9 mouse cellular contexts compared by ENCODE assay signal in the genomic region with DNA sequence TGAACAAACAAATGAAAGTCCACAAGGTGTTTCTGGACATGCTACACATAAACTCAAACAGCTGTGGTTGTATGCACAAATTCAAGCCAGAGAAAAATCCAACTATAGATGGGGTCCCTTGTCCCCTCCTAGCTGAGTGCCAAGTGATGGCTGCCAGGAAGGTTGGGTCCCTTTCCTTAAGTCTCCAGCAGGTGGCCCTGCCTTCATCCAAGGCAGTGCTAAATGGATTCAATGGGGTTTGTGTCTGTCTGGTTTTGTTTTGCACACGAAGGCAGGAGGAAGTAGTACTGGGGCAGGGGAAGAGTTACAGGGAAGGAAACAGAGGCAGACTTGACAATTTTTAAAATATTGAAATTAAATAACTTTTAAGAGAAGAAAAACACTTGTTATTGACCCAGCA. TPM values are rescaled to one million over a fixed set of nuclear protein-coding genes. Genes with fewer than 3 reads are reported as not detected.
A peak's percentile ranks its signal among the peaks of the same experiment; 100 is the strongest.
DNase-seq lines count a peak whose midpoint lies in the region; ATAC-seq lines count a peak whose summit lies in the region.
"Had no signal": no experiment of that assay in that cellular context is flagged by ENCODE, and none has a peak within 500 bp of the region (broad histone marks: within the 10 kb centered on the region; RNA-seq: fewer than 3 reads in every experiment).

No protein-coding gene starts in this region.

- no peaks in the 10 kb centered on the region for H3K36me3 ChIP-seq in limb, embryonic 11.5 days (ENCODE audit: control insufficient read depth, insufficient read depth, low read length)
- H3K36me3 ChIP-seq: lung, embryonic 15.5 days had no signal

- no peak overlapping the region for H3K27ac ChIP-seq in limb, embryonic 11.5 days (replicated peaks; ENCODE audit: low read depth, low read length)
- H3K27ac ChIP-seq: lung, embryonic 15.5 days had no signal

- intact Hi-C loops in left cerebral cortex, postnatal 14 days (cut with DNase I) = loop anchor here (10.0 kb wide), 1 partner anchor 178 kb away; no protein-coding TSS in a partner anchor

- no peaks in the 10 kb centered on the region for H3K27me3 ChIP-seq in limb, embryonic 11.5 days (ENCODE audit: control insufficient read depth, insufficient read depth, low read length)
- H3K27me3 ChIP-seq: lung, embryonic 15.5 days had no signal

- no peak overlapping the region for H3K9ac ChIP-seq in limb, embryonic 11.5 days (ENCODE audit: low read length)
- H3K9ac ChIP-seq: lung, embryonic 15.5 days had no signal

- H3K4me2 ChIP-seq in limb, embryonic 11.5 days (ENCODE audit: low read depth, severe bottlenecking) = no peak overlapping the region
- H3K4me2 ChIP-seq: lung, embryonic 15.5 days had no signal

- no peaks in the 10 kb centered on the region for H3K9me3 ChIP-seq in limb, embryonic 11.5 days (ENCODE audit: control insufficient read depth, low read length)
- H3K9me3 ChIP-seq: lung, embryonic 15.5 days had no signal

- WGBS in limb, embryonic 11.5 days = 10% methylated on average over 1 of the region's 1 CpGs

- DNase-seq in kidney, adult 9 months = peak; percentile 4
- no peak for DNase-seq in kidney, adult 18-20 months
- peak; percentile 45 for DNase-seq in limb, embryonic 11.5 days (ENCODE audit: low spot score)
- no peak for DNase-seq in layer of hippocampus, postnatal 14 days (ENCODE audit: low spot score in 2 of 2)
- no peak for DNase-seq in lung, postnatal 10 days
- DNase-seq in left cerebral cortex, postnatal 14 days (ENCODE audit: low spot score in 2 of 2) = no peak

- no peaks in the 10 kb centered on the region for H3K4me1 ChIP-seq in limb, embryonic 11.5 days (ENCODE audit: control insufficient read depth, insufficient read depth, low read length)
- H3K4me1 ChIP-seq: lung, embryonic 15.5 days had no signal

- peak; percentile 69 for ATAC-seq in CD4-positive, CD25-positive, alpha-beta regulatory T cell, adult 4 months
- ATAC-seq in activated CD4-positive, CD25-positive, alpha-beta regulatory T cell, adult 4 months = peak; percentile 40
- no peak for ATAC-seq in limb, embryonic 11.5 days (ENCODE audit: insufficient number of reproducible peaks, low FRiP score, low TSS enrichment, low read depth)

- no peak overlapping the region for H3K4me3 ChIP-seq in limb, embryonic 11.5 days (ENCODE audit: low read depth, low read length)
- H3K4me3 ChIP-seq: lung, embryonic 15.5 days had no signal

RNA-seq across cellular contexts. Expression of a gene that starts 12.0 kb away (rescaled TPM):
- polyA plus RNA-seq in CD4-positive, CD25-positive, alpha-beta regulatory T cell, adult 4 months (2017; shearing (Covaris generic)) = 1 to 10 TPM; 2.4 to 3.3 TPM
- 1 to 10 TPM in 1 of 2 experiments, under 1 TPM in 1; 0.63 to 1.1 TPM for polyA plus RNA-seq in activated CD4-positive, CD25-positive, alpha-beta regulatory T cell, adult 4 months (2017; shearing (Covaris generic))
- 0.81 and 1.8 TPM in 2 replicates for polyA plus RNA-seq in limb, embryonic 11.5 days (2014; fragmentation: Nextera tagmentation; extraction: Ambion mirVana)
- 10 to 100 TPM; 41.7 to 48.3 TPM for total RNA-seq in layer of hippocampus, postnatal 14 days (2021)
- 10 to 100 TPM; 93.0 to 93.3 TPM for total RNA-seq in left cerebral cortex, postnatal 14 days (2021)

Comparison
In these comparisons a context has a peak if more than half of its experiments do, and no peak if none do; other contexts are left out.
1. DNase-seq: peak in kidney, adult 9 months (single experiment) and limb, embryonic 11.5 days (single experiment); none in kidney, adult 18-20 months (single experiment), layer of hippocampus, postnatal 14 days (0 of 2), lung, postnatal 10 days (single experiment) and left cerebral cortex, postnatal 14 days (0 of 2).